Mouse (Mus musculus) cerebellum, adult 9-11 months (tissue): ENCODE data around the gene Ncf1.
A peak's percentile ranks its signal among the peaks of the same experiment; 100 is the strongest.

Experiments
- DNase-seq: peaks from one replicate; pipeline ENCODE4 v3.0.0; 2022

Gene Ncf1

GRCm38 (mm10) chr5:134193664-134194063, 35.8 kb downstream of the Ncf1 start:
- DNase-seq, result no peak

- DNase-seq, result no peak
Measured at GRCm38 (mm10) chr5:134188571-134188970, 40.9 kb downstream of the Ncf1 start.

GRCm38 (mm10) chr5:134186961-134187731, 42.3 kb downstream of the Ncf1 start:
- peak; percentile 41 for DNase-seq

- DNase-seq, result peak; percentile 33
Measured at GRCm38 (mm10) chr5:134186059-134186458, 43.4 kb downstream of the Ncf1 start.

- DNase-seq, result peak; percentile 99
Measured at GRCm38 (mm10) chr5:134183880-134184808, 45.3 kb downstream of the Ncf1 start, which contains the start of gene Gtf2ird2. TSS of gene Gtf2ird2 (plus strand) at chr5:134184019.

GRCm38 (mm10) chr5:134183162-134183561, 46.3 kb downstream of the Ncf1 start:
- no peak for DNase-seq

- DNase-seq, result peak; percentile 48
Measured at GRCm38 (mm10) chr5:134182735-134183134, 46.7 kb downstream of the Ncf1 start.

GRCm38 (mm10) chr5:134182172-134182571, 47.3 kb downstream of the Ncf1 start:
- DNase-seq, result peak; percentile 30

- peak; percentile 73 for DNase-seq
Measured at GRCm38 (mm10) chr5:134179871-134180270, 49.6 kb downstream of the Ncf1 start.

- DNase-seq, result peak; percentile 23
Measured at GRCm38 (mm10) chr5:134178536-134178935, 50.9 kb downstream of the Ncf1 start.

- DNase-seq, result peak; percentile 87
Measured at GRCm38 (mm10) chr5:134176169-134176881, 53.1 kb downstream of the Ncf1 start, which contains the start of gene Rcc1l. TSS of gene Rcc1l (minus strand) at chr5:134176774.

- peak; percentile 49 for DNase-seq
Measured at GRCm38 (mm10) chr5:134175696-134176095, 53.7 kb downstream of the Ncf1 start.

GRCm38 (mm10) chr5:134173206-134173605, 56.2 kb downstream of the Ncf1 start:
- DNase-seq, result no peak

- no peak for DNase-seq
Measured at GRCm38 (mm10) chr5:134170167-134170566, 59.3 kb downstream of the Ncf1 start.
